Comparison of ENCODE assay signal across 15 mouse cellular contexts in genomic region chr1:19236591-19236990, GRCm38 (mm10). TPM values are rescaled to one million over a fixed set of nuclear protein-coding genes. Genes with fewer than 3 reads are reported as not detected.
DNase-seq lines count a peak whose midpoint lies in the region; ATAC-seq and TF ChIP-seq lines count a peak whose summit lies in the region.
"Had no signal": no experiment of that assay in that cellular context is flagged by ENCODE, and none has a peak within 500 bp of the region (broad histone marks: within the 10 kb centered on the region; RNA-seq: fewer than 3 reads in every experiment).

No protein-coding gene starts in this region.

- H3K9ac ChIP-seq in forebrain, embryonic 15.5 days (replicated peaks), result no peak overlapping the region
- no peak overlapping the region for H3K9ac ChIP-seq in forebrain, postnatal 0 days
- H3K9ac ChIP-seq in ES-Bruce4 (ENCODE audit: low read depth, poor library complexity, severe bottlenecking), result no peak overlapping the region
- H3K9ac ChIP-seq in embryonic facial prominence, embryonic 15.5 days, result no peak overlapping the region
- H3K9ac ChIP-seq: lung, embryonic 14.5 days had no signal

- intact Hi-C loops in left cerebral cortex, postnatal 14 days (cut with DNase I), result loop anchor here (5.0 kb wide), 1 partner anchor 134 kb away; the partner anchor contains the start of gene Tfap2d

- TF ChIP-seq CTCF in forebrain, postnatal 0 days (IDR thresholded peaks at IDR 0.05; ENCODE audit: low read depth), result no peak
- no peak for TF ChIP-seq CTCF in ES-Bruce4 (IDR thresholded peaks at IDR 0.05; ENCODE audit: low read depth, low read length)

- peaks cover 7% of the 10 kb centered on the region; the same call in 1 of the 2 replicates for H3K4me1 ChIP-seq in forebrain, embryonic 15.5 days
- H3K4me1 ChIP-seq in forebrain, postnatal 0 days (ENCODE audit: insufficient read depth), result no peaks in the 10 kb centered on the region
- H3K4me1 ChIP-seq in ES-Bruce4 (ENCODE audit: control insufficient read depth, insufficient read depth, low read length), result peaks cover 2% of the 10 kb centered on the region
- H3K4me1 ChIP-seq in embryonic facial prominence, embryonic 15.5 days, result peaks cover 18% of the 10 kb centered on the region
- peaks cover 15% of the 10 kb centered on the region for H3K4me1 ChIP-seq in midbrain, embryonic 10.5 days

- peaks cover 88% of the 10 kb centered on the region for H3K27me3 ChIP-seq in forebrain, embryonic 15.5 days
- peaks cover 86% of the 10 kb centered on the region for H3K27me3 ChIP-seq in forebrain, postnatal 0 days (ENCODE audit: insufficient read depth, low read length)
- H3K27me3 ChIP-seq in ES-Bruce4 (ENCODE audit: control insufficient read depth, insufficient read depth, low read length, poor library complexity, severe bottlenecking), result peaks cover 30% of the 10 kb centered on the region
- peaks cover 65% of the 10 kb centered on the region for H3K27me3 ChIP-seq in embryonic facial prominence, embryonic 15.5 days
- peaks cover 100% of the 10 kb centered on the region for H3K27me3 ChIP-seq in midbrain, embryonic 10.5 days (ENCODE audit: low read depth, poor library complexity, severe bottlenecking)

- H3K4me3 ChIP-seq in forebrain, embryonic 15.5 days, result no peak overlapping the region
- H3K4me3 ChIP-seq in forebrain, postnatal 0 days (ENCODE audit: low read depth, low read length), result no peak overlapping the region
- peak overlapping the region; percentile 47 for H3K4me3 ChIP-seq in ES-Bruce4 (ENCODE audit: low read depth, low read length)
- H3K4me3 ChIP-seq in embryonic facial prominence, embryonic 15.5 days (replicated peaks), result no peak overlapping the region
- no peak overlapping the region for H3K4me3 ChIP-seq in midbrain, embryonic 10.5 days

- TF ChIP-seq POLR2A in ES-Bruce4 (IDR thresholded peaks at IDR 0.05; ENCODE audit: insufficient read depth, low read length), result no peak

- ATAC-seq in forebrain, embryonic 15.5 days (replicated peaks), result 0 out of 2 replicates have a peak, but pooled peaks have one; percentile 17
- no peak for ATAC-seq in forebrain, postnatal 0 days
- no peak for ATAC-seq in embryonic facial prominence, embryonic 15.5 days (ENCODE audit: insufficient number of reproducible peaks, low FRiP score, low TSS enrichment, low read depth)
- ATAC-seq: Patski had no signal

- under 1% methylated on average over 21 of the region's 21 CpGs for WGBS in forebrain, embryonic 15.5 days
- WGBS in forebrain, postnatal 0 days, result 4% methylated on average over 21 of the region's 21 CpGs
- WGBS in embryonic facial prominence, embryonic 15.5 days, result 13% methylated on average over 21 of the region's 21 CpGs
- under 1% methylated on average over 21 of the region's 21 CpGs for WGBS in midbrain, embryonic 10.5 days

- no peak for DNase-seq in forebrain, postnatal 0 days
- peak; percentile 63 for DNase-seq in midbrain, embryonic 10.5 days (ENCODE audit: low spot score)
- DNase-seq in left cerebral cortex, postnatal 14 days (ENCODE audit: low spot score in 2 of 2), result no peak
- no peak for DNase-seq in right cerebral cortex, postnatal 10 days (ENCODE audit: low spot score in 2 of 2)
- DNase-seq in frontal cortex, postnatal 25 days (ENCODE audit: low spot score in 2 of 2), result no peak
- DNase-seq: adrenal gland, postnatal 36 days; B cell, adult 2 months; cerebellum, adult 2 months; lung, embryonic 14.5 days; thymus, postnatal 25 days had no signal

- no peaks in the 10 kb centered on the region for H3K36me3 ChIP-seq in forebrain, embryonic 15.5 days
- no peaks in the 10 kb centered on the region for H3K36me3 ChIP-seq in forebrain, postnatal 0 days (ENCODE audit: insufficient read depth)
- H3K36me3 ChIP-seq in ES-Bruce4 (ENCODE audit: control insufficient read depth, insufficient read depth, low read length, poor library complexity, severe bottlenecking), result no peaks in the 10 kb centered on the region
- H3K36me3 ChIP-seq in embryonic facial prominence, embryonic 15.5 days, result no peaks in the 10 kb centered on the region
- no peaks in the 10 kb centered on the region for H3K36me3 ChIP-seq in midbrain, embryonic 10.5 days

- no peak overlapping the region for H3K4me2 ChIP-seq in forebrain, embryonic 15.5 days (replicated peaks)
- H3K4me2 ChIP-seq in forebrain, postnatal 0 days (ENCODE audit: low read depth), result no peak overlapping the region
- H3K4me2 ChIP-seq in embryonic facial prominence, embryonic 15.5 days (replicated peaks), result peak overlapping the region; percentile 15; the same call in 1 of the 2 replicates
- H3K4me2 ChIP-seq: lung, embryonic 14.5 days had no signal

- H3K27ac ChIP-seq in forebrain, embryonic 15.5 days (replicated peaks), result no peak overlapping the region
- no peak overlapping the region for H3K27ac ChIP-seq in forebrain, postnatal 0 days (ENCODE audit: low read depth, low read length)
- no peak overlapping the region for H3K27ac ChIP-seq in ES-Bruce4 (ENCODE audit: insufficient read depth, low read length)
- peak overlapping the region; percentile 55 for H3K27ac ChIP-seq in embryonic facial prominence, embryonic 15.5 days (replicated peaks)
- no peak overlapping the region for H3K27ac ChIP-seq in midbrain, embryonic 10.5 days (replicated peaks)

- H3K9me3 ChIP-seq in forebrain, embryonic 15.5 days, result peaks cover 3% of the 10 kb centered on the region; the same call in 1 of the 2 replicates
- H3K9me3 ChIP-seq in forebrain, postnatal 0 days (ENCODE audit: low read length), result 0 out of 2 replicates have a peak, but pooled peaks cover 3% of the 10 kb centered on the region
- H3K9me3 ChIP-seq in ES-Bruce4 (replicated peaks; ENCODE audit: control insufficient read depth, insufficient read depth, low read length, poor library complexity, severe bottlenecking), result no peaks in the 10 kb centered on the region; the same call in 1 of the 2 replicates
- H3K9me3 ChIP-seq in embryonic facial prominence, embryonic 15.5 days (replicated peaks), result no peaks in the 10 kb centered on the region
- no peaks in the 10 kb centered on the region for H3K9me3 ChIP-seq in midbrain, embryonic 10.5 days (replicated peaks)

- TF ChIP-seq EP300 in ES-Bruce4 (IDR thresholded peaks at IDR 0.05; ENCODE audit: insufficient read depth, low read depth, low read length), result 0 out of 2 replicates have a peak, but pooled peaks have one; percentile 18

RNA-seq across cellular contexts. Expression of gene Tfap2b, which starts 27.9 kb away (rescaled TPM):
- 1.9 and 3.8 TPM in 2 replicates for polyA plus RNA-seq in forebrain, embryonic 15.5 days (2015; fragmentation: Nextera tagmentation; extraction: Ambion mirVana)
- total RNA-seq in forebrain, postnatal 0 days (2014; rRNA removed), result 1.0 and 1.6 TPM in 2 replicates
- 1.5 and 1.8 TPM in 2 replicates for polyA plus RNA-seq in forebrain, postnatal 0 days (2015; fragmentation: Nextera tagmentation; extraction: Ambion mirVana)
- not detected in 2 replicates for polyA plus RNA-seq in ES-Bruce4 (2011; ENCODE audit: insufficient read depth, insufficient read length, low read depth, missing spikeins)
- 50.3 and 51.9 TPM in 2 replicates for polyA plus RNA-seq in embryonic facial prominence, embryonic 15.5 days (2015; fragmentation: Nextera tagmentation; extraction: Ambion mirVana)
- 24.7 and 33.7 TPM in 2 replicates for polyA plus RNA-seq in midbrain, embryonic 10.5 days (2016; fragmentation: Nextera tagmentation; extraction: Ambion mirVana)
- 1 to 10 TPM in 1 of 2 experiments, under 1 TPM in 1; 0.74 to 1.1 TPM for total RNA-seq in left cerebral cortex, postnatal 14 days (2021)
- total RNA-seq: monocyte, adult 5-6 weeks had no signal
- polyA plus RNA-seq: Patski had no signal
